Mouse (Mus musculus) forebrain, embryonic 12.5 days (tissue): Measurements from ENCODE around the gene Cisd2. TPM values are rescaled to one million over a fixed set of nuclear protein-coding genes. Genes with fewer than 3 reads are reported as not detected.

ENCODE experiments used
- ATAC-seq: fragments of 200-750 bp; cut with Nextera tagmentation; 2 replicates; pipeline ENCODE4 v1.8.0; 2017; ENCODE audit warnings: moderate TSS enrichment; ENCODE audit not compliant: low FRiP score
- H3K27ac ChIP-seq: fragments of 300-500 bp; sonication (generic); 2 replicates; pipeline ENCODE4 v1.5.1; 2016; ENCODE audit warnings: mild to moderate bottlenecking
- H3K27me3 ChIP-seq: fragments of 300-500 bp; sonication (generic); 2 replicates; pipeline ENCODE4 v1.6.1; 2016; ENCODE audit warnings: mild to moderate bottlenecking
- H3K36me3 ChIP-seq: fragments of 300-500 bp; sonication (generic); replicated peaks from 2 replicates; pipeline ENCODE4 v1.6.1; 2016; ENCODE audit warnings: mild to moderate bottlenecking
- H3K4me1 ChIP-seq: fragments of 300-500 bp; sonication (generic); 2 replicates; pipeline ENCODE4 v1.6.1; 2016
- H3K4me2 ChIP-seq: fragments of 300-500 bp; sonication (generic); 2 replicates; pipeline ENCODE4 v1.6.1; 2016; ENCODE audit warnings: mild to moderate bottlenecking, moderate library complexity
- H3K4me3 ChIP-seq: fragments of 300-500 bp; sonication (generic); replicated peaks from 2 replicates; pipeline ENCODE4 v1.5.1; 2016; ENCODE audit warnings: mild to moderate bottlenecking
- H3K9ac ChIP-seq: fragments of 300-500 bp; sonication (generic); 2 replicates; pipeline ENCODE4 v1.6.1; 2016; ENCODE audit warnings: mild to moderate bottlenecking
- H3K9me3 ChIP-seq: fragments of 300-500 bp; sonication (generic); 2 replicates; pipeline ENCODE4 v1.6.1; 2016
- WGBS: fragments of 180-500 bp; shearing (Covaris S2); methylation state at CpG from one replicate; pipeline ENCODE4 v1.1.7; 2016; 5-methylcytosine and 5-hydroxymethylcytosine counted together
- polyA plus RNA-seq: library from polyadenylated mRNA; unstranded; fragments of >200 nt; fragmentation: Nextera tagmentation; extraction: Ambion mirVana; gene quantifications from 2 replicates; pipeline ENCODE4 v1.2.1, GENCODE M21; 2016

Gene Cisd2
- polyA plus RNA-seq, 1 experiment from 2014 or later = 92.3 TPM

- no peak overlapping the region for H3K9ac ChIP-seq
- no peaks in the 10 kb centered on the region for H3K27me3 ChIP-seq
- no peak overlapping the region for H3K4me3 ChIP-seq
- no peak overlapping the region for H3K27ac ChIP-seq
- H3K36me3 ChIP-seq = peaks cover 28% of the 10 kb centered on the region
- 0 out of 2 replicates have a peak, but pooled peaks cover 2% of the 10 kb centered on the region for H3K9me3 ChIP-seq
- H3K4me1 ChIP-seq = peaks cover 5% of the 10 kb centered on the region
- 77% methylated on average over 9 of the region's 9 CpGs for WGBS
- no peak for ATAC-seq
- H3K4me2 ChIP-seq = no peak overlapping the region
These were observed 16.4 kb downstream of the Cisd2 start for GRCm38 (mm10) chr3:135407351-135407750.

- H3K4me3 ChIP-seq = no peak overlapping the region
- no peak overlapping the region for H3K27ac ChIP-seq
- no peaks in the 10 kb centered on the region for H3K27me3 ChIP-seq
- 0 out of 2 replicates have a peak, but pooled peaks cover 2% of the 10 kb centered on the region for H3K9me3 ChIP-seq
- H3K36me3 ChIP-seq = peaks cover 21% of the 10 kb centered on the region
- peaks cover 8% of the 10 kb centered on the region for H3K4me1 ChIP-seq
- no peak for ATAC-seq
- no peak overlapping the region for H3K4me2 ChIP-seq
- no peak overlapping the region for H3K9ac ChIP-seq
- WGBS = 63% methylated on average over 4 of the region's 4 CpGs
These were observed 19.1 kb downstream of the Cisd2 start for GRCm38 (mm10) chr3:135404599-135404998.

- Histone ChIP-seq H3K9me3 (no peaks in the 10 kb centered on the region), H3K36me3 (peaks cover 17% of the 10 kb centered on the region), H3K9ac (no peak overlapping the region), H3K27ac (no peak overlapping the region), H3K4me2 (no peak overlapping the region), H3K4me1 (peaks cover 10% of the 10 kb centered on the region), H3K4me3 (no peak overlapping the region), H3K27me3 (no peaks in the 10 kb centered on the region)
- no peak for ATAC-seq
- 73% methylated on average over 5 of the region's 5 CpGs for WGBS
These were observed 19.9 kb downstream of the Cisd2 start for GRCm38 (mm10) chr3:135403856-135404255.

GRCm38 (mm10) chr3:135403211-135403610 lies 20.5 kb downstream of the Cisd2 start:
- Histone ChIP-seq H3K27me3 (no peaks in the 10 kb centered on the region), H3K36me3 (peaks cover 17% of the 10 kb centered on the region), H3K9ac (no peak overlapping the region), H3K9me3 (no peaks in the 10 kb centered on the region), H3K27ac (no peak overlapping the region), H3K4me1 (peaks cover 10% of the 10 kb centered on the region), H3K4me2 (no peak overlapping the region), H3K4me3 (no peak overlapping the region)
- 84% methylated on average over 9 of the region's 9 CpGs for WGBS
- no peak for ATAC-seq

GRCm38 (mm10) chr3:135402201-135402658 lies 21.5 kb downstream of the Cisd2 start:
- Histone ChIP-seq H3K9me3 (no peaks in the 10 kb centered on the region), H3K27me3 (no peaks in the 10 kb centered on the region), H3K4me2 (no peak overlapping the region), H3K4me3 (no peak overlapping the region), H3K27ac (no peak overlapping the region), H3K4me1 (peaks cover 10% of the 10 kb centered on the region), H3K9ac (no peak overlapping the region), H3K36me3 (peaks cover 14% of the 10 kb centered on the region)
- peak; percentile 78 for ATAC-seq
- WGBS = 17% methylated on average over 10 of the region's 10 CpGs

- Histone ChIP-seq H3K36me3 (no peaks in the 10 kb centered on the region), H3K9me3 (no peaks in the 10 kb centered on the region), H3K4me2 (no peak overlapping the region), H3K27me3 (no peaks in the 10 kb centered on the region), H3K4me3 (no peak overlapping the region), H3K9ac (no peak overlapping the region), H3K4me1 (peaks cover 10% of the 10 kb centered on the region), H3K27ac (no peak overlapping the region)
- no peak for ATAC-seq
These were observed 26.6 kb downstream of the Cisd2 start for GRCm38 (mm10) chr3:135397112-135397511.

- Histone ChIP-seq H3K27ac (no peak overlapping the region), H3K27me3 (no peaks in the 10 kb centered on the region), H3K4me2 (no peak overlapping the region), H3K9ac (no peak overlapping the region), H3K36me3 (no peaks in the 10 kb centered on the region), H3K4me3 (no peak overlapping the region), H3K4me1 (peaks cover 10% of the 10 kb centered on the region), H3K9me3 (no peaks in the 10 kb centered on the region)
- WGBS = 76% methylated on average over 6 of the region's 6 CpGs
- ATAC-seq = no peak
These were observed 27.6 kb downstream of the Cisd2 start for GRCm38 (mm10) chr3:135396081-135396480.

- no peak for ATAC-seq
- Histone ChIP-seq H3K9ac (no peak overlapping the region), H3K4me2 (no peak overlapping the region), H3K9me3 (no peaks in the 10 kb centered on the region), H3K27me3 (no peaks in the 10 kb centered on the region), H3K36me3 (no peaks in the 10 kb centered on the region), H3K4me1 (peaks cover 7% of the 10 kb centered on the region), H3K4me3 (no peak overlapping the region), H3K27ac (no peak overlapping the region)
- 89% methylated on average over 5 of the region's 5 CpGs for WGBS
These were observed 28.6 kb downstream of the Cisd2 start for GRCm38 (mm10) chr3:135395085-135395484.

GRCm38 (mm10) chr3:135393186-135393585 lies 30.5 kb downstream of the Cisd2 start:
- WGBS = 87% methylated on average over 6 of the region's 6 CpGs
- no peaks in the 10 kb centered on the region for H3K27me3 ChIP-seq
- H3K36me3 ChIP-seq = no peaks in the 10 kb centered on the region
- H3K9ac ChIP-seq = no peak overlapping the region
- no peak overlapping the region for H3K27ac ChIP-seq
- no peak overlapping the region for H3K4me2 ChIP-seq
- no peak overlapping the region for H3K4me3 ChIP-seq
- no peaks in the 10 kb centered on the region for H3K9me3 ChIP-seq
- no peaks in the 10 kb centered on the region for H3K4me1 ChIP-seq
- no peak for ATAC-seq

- no peak for ATAC-seq
- WGBS = 96% methylated on average over 4 of the region's 4 CpGs
- H3K36me3 ChIP-seq = no peaks in the 10 kb centered on the region
- no peaks in the 10 kb centered on the region for H3K27me3 ChIP-seq
- H3K9ac ChIP-seq = no peak overlapping the region
- H3K9me3 ChIP-seq = no peaks in the 10 kb centered on the region
- no peak overlapping the region for H3K4me3 ChIP-seq
- no peak overlapping the region for H3K27ac ChIP-seq
- H3K4me2 ChIP-seq = no peak overlapping the region
- no peaks in the 10 kb centered on the region for H3K4me1 ChIP-seq
These were observed 43.9 kb downstream of the Cisd2 start for GRCm38 (mm10) chr3:135379868-135380267.

- no peak for ATAC-seq
- Histone ChIP-seq H3K4me2 (no peak overlapping the region), H3K4me3 (no peak overlapping the region), H3K9me3 (no peaks in the 10 kb centered on the region), H3K36me3 (no peaks in the 10 kb centered on the region), H3K27ac (no peak overlapping the region), H3K4me1 (no peaks in the 10 kb centered on the region), H3K27me3 (no peaks in the 10 kb centered on the region), H3K9ac (no peak overlapping the region)
- WGBS = 86% methylated on average over 10 of the region's 10 CpGs
These were observed 46.3 kb downstream of the Cisd2 start for GRCm38 (mm10) chr3:135377445-135377844.

- Histone ChIP-seq H3K9me3 (no peaks in the 10 kb centered on the region), H3K27ac (no peak overlapping the region), H3K36me3 (no peaks in the 10 kb centered on the region), H3K4me1 (no peaks in the 10 kb centered on the region), H3K4me3 (no peak overlapping the region), H3K4me2 (no peak overlapping the region), H3K9ac (no peak overlapping the region), H3K27me3 (no peaks in the 10 kb centered on the region)
- WGBS = 84% methylated on average over 3 of the region's 3 CpGs
- no peak for ATAC-seq
These were observed 47.9 kb downstream of the Cisd2 start for GRCm38 (mm10) chr3:135375836-135376235.

GRCm38 (mm10) chr3:135357394-135357793 lies 66.3 kb downstream of the Cisd2 start:
- Histone ChIP-seq H3K4me1 (no peaks in the 10 kb centered on the region), H3K4me2 (no peak overlapping the region), H3K4me3 (no peak overlapping the region), H3K9me3 (no peaks in the 10 kb centered on the region), H3K27ac (no peak overlapping the region), H3K36me3 (no peaks in the 10 kb centered on the region), H3K27me3 (no peaks in the 10 kb centered on the region), H3K9ac (no peak overlapping the region)
- no peak for ATAC-seq
- 88% methylated on average over 4 of the region's 4 CpGs for WGBS
